Mouse (Mus musculus): Measurements from ENCODE around the gene Zfp763. TPM values are rescaled to one million over a fixed set of nuclear protein-coding genes. Genes with fewer than 3 reads are reported as not detected.
"Not testable (repeated sequence)": the region's sequence is repeated elsewhere in the genome, so short reads cannot be mapped to it uniquely, and the experiment has no call there.

Zfp763 gene
- 1 to 10 TPM; 5.8 to 5.9 TPM for total RNA-seq (2021)
- long read RNA-seq, experiment 1, partial matches to known transcripts, result 0 of 3 reads
- long read RNA-seq, experiment 1, other reads (novel, unspliced or antisense), result 0 of 3 reads
- long read RNA-seq, experiment 2, partial matches to known transcripts, result 0 of 1 reads
- long read RNA-seq, experiment 2, other reads (novel, unspliced or antisense), result 0 of 1 reads

DNA sequence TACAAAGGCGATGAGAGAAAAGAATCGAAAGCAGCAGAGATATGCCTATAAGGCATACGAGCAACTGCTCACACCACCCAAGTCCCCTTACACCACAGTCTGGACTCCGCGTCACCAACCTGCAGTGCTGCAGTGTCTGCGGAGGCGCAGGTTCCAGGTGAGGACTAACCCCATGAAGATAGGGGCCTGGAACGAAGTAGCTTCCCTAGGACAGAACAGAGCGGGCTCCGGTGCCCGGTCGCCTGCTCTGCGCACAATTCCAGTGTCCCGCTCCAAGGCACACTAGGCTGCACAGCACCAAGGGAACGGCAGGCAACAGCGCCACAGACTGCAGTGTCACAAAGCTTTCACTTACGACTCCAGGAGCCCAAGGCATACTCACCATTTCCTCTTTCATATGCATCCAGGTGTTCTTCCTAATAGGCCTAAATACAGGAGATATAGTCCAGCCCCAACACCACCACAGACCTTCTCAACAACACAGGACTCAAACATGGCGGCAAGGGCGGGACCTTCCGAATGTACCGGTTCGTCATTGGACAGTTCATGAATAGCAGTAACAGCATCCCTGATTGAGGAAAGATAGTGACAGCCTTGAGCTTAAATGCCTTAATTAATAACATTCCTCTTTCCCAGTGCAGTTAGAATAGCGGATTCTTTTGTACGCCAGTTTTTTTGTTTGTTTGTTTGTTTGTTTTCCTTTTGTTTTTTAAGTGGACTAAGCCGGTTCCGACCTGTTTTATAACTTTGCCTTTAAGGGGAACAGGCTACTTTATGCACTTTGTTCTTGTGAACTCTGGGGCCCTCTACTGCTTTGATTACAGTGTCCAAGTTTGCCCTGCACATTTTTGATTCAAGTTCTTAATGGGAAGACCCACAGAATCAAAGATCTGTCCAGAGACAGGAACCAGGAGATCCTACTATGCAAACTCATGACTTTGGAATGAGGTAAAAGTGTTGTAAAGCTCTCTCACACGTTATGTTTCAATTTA lies at the start of gene Zfp763:
Zfp763 (minus strand) TSS at position 503 of the 992 bp plus-strand sequence.
- peak; percentile 82 to 86 for DNase-seq

DNA sequence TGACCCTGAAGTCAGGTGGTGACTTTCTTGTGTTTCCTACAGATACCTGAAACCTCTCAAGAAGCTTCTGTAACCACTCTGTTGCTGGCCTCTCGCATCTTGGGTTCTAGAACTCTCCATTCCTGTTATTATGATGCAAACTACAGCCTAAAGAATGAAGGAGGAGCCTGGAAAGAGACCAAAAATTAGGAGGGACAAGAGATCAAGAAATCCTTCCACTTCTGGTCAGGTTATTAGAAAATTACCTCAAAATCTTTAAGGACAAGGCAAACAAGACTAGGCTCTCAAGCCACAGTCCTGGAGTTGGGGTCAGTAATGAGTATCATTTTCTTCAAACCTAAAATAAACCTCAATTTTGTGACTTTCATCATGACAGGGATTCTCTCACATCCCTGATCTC lies 34.8 kb upstream of the Zfp763 start, which contains the start of gene 4921501E09Rik:
4921501E09Rik (minus strand) TSS at position 101 of the 400 bp plus-strand sequence.
- no peak for DNase-seq

DNA sequence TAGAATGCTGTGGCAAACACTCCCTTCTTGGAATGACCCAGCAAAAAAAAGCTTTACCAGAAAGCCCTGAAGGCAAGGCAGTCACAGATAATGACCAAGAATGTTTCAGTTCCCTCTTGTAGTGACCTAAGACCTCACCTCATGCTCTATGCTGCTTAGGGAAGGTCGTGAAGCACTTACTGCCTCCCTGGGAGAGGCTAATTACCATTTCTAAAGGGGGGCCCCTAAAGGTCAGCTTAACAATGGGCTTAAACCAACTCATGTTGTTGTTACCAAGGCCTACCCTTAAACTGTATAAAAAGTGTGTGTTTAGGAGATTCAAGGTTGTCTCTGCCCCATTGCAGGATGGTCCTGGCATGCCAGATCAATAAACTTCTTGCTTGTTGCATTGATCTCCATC lies 29.8 kb upstream of the Zfp763 start:
- no peak for DNase-seq

- no peak for DNase-seq
Observed at GRCm38 (mm10) chr17:33058791-33059190, 25.6 kb upstream of the Zfp763 start.

DNA sequence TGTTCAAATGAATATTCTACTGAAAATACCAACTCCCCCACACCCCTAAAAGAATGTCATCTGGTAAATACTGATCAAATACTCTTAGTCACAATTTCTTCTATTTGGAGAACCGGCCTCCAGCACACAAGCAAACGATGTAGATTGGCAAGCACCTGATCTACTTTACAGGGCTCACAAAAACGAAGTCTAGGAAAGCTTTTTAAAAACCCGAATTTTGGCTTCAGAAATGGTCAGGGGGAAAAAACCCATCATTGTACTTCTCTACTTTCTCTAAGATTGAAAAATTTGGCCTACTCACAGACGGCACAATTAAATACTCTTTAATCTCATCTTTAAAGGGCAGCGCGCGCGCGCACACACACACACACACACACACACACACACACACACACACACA lies 826 bp downstream of the Zfp763 start:
- peak in 1 of 2 experiments; percentile 18 for DNase-seq

DNA sequence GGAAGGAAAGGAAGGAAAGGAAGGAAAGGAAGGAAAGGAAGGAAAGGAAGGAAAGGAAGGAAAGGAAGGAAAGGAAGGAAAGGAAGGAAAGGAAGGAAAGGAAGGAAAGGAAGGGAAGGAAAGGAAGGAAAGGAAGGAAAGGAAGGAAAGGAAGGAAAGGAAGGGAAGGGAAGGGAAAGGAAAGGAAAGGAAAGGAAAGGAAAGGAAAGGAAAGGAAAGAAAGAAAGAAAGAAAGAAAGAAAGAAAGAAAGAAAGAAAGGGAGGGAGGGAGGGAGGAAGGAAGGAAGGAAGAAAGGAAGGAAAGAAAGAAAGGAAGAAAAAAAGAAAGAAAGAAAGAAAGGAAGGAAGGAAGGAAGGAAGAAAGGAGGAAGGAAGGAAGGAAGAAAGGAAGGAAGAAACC lies 12.8 kb downstream of the Zfp763 start:
- DNase-seq, result not testable (repeated sequence)

GRCm38 (mm10) chr17:33008337-33008736 lies 24.9 kb downstream of the Zfp763 start:
- peak; percentile 9 to 19 for DNase-seq

GRCm38 (mm10) chr17:32998492-32998891 lies 34.7 kb downstream of the Zfp763 start:
- DNase-seq, result no peak

GRCm38 (mm10) chr17:32992699-32993474 lies 40.3 kb downstream of the Zfp763 start, which contains the start of gene Zfp952:
Gene Zfp952 (plus strand): TSS chr17:32993129.
- peak; percentile 80 to 84 for DNase-seq

DNA sequence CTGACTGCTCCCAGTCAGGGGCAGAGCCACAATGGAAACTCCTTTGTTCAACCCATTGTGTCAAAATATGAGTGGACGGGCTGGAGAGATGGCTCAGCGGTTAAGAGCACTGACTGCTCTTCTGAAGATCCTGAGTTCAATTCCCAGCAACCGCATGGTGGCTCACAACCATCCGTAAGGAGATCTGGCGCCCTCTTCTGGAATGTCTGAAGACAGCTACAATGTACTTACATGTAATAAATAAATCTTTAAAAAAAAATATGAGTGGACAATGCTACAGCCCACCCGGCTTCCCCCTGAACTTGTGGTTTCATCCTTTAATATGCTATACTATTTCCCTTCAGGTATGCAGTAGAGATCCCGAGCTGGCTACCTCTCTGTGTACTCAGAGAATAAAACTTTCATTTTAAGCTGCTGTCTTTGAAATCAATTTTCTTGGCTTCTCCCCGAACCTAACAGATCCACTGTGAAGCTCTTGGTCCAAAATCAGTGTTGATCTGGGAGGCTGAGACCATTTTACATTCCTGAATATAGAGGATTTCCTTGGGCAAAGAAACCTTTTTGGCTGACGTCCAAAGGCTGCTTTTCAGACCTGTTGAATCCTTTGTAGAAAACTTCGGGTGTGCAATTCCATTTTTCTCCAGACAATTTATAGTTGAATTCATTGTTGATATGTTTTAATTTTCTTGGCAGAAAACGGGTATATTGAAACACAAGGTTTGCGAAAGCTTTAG lies 41.1 kb downstream of the Zfp763 start:
- DNase-seq, result peak in 1 of 2 experiments; percentile 29

DNA sequence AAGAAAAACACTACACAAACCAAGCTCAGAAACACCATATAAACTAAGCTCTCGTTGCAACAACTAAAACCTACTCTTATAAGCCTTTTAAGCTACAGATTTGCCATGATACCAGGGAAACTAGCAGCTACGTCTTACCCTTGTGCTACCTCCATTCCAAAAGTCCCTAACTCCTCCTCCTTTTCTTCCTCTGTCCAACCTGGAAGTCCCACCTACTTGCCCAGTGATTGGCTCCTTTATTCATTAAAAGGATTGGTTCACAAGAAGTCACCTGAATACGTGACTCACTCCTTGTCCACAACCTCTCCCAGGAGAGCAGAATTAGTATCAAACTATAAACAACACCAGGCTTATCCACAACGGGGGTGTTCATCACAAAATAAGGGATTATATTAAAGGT lies 46.9 kb downstream of the Zfp763 start:
- DNase-seq, result no peak

GRCm38 (mm10) chr17:32981361-32981760 lies 51.8 kb downstream of the Zfp763 start:
- DNase-seq, result no peak

Other genes starting within 250 kb of the Zfp763 start
- 10 to 100 TPM; 47.9 to 52.5 TPM for gene Zfp871, start 245.1 kb downstream of the Zfp763 start, total RNA-seq (2021)
- under 1 TPM; 0.59 to 0.76 TPM for gene Zfp811, start 223.5 kb downstream of the Zfp763 start, total RNA-seq (2021)
- 10 to 100 TPM; 11.4 to 12.1 TPM for gene Zfp799, start 203.1 kb downstream of the Zfp763 start, total RNA-seq (2021)
- 10 to 100 TPM in 1 of 2 experiments, 1 to 10 TPM in 1; 9.9 to 10.5 TPM for gene Zfp870, start 141.8 kb downstream of the Zfp763 start, total RNA-seq (2021)
- gene Cyp4f14, start 116.1 kb downstream of the Zfp763 start, total RNA-seq (2021), result 10 to 100 TPM in 1 of 2 experiments, 1 to 10 TPM in 1; 7.3 to 10.1 TPM
- 10 to 100 TPM; 58.3 to 67.2 TPM for gene Cyp4f13, start 86.0 kb downstream of the Zfp763 start, total RNA-seq (2021)
- gene Zfp472, start 67.6 kb downstream of the Zfp763 start, total RNA-seq (2021), result 1 to 10 TPM; 4.5 to 6.6 TPM
- 10 to 100 TPM in 1 of 2 experiments, 1 to 10 TPM in 1; 9.6 to 10.7 TPM for gene Zfp952, start 40.3 kb downstream of the Zfp763 start, total RNA-seq (2021)
- gene 4921501E09Rik, start 34.7 kb upstream of the Zfp763 start, total RNA-seq (2021), result not detected
- gene Zfp563, start 55.9 kb upstream of the Zfp763 start, total RNA-seq (2021), result 1 to 10 TPM; 7.4 to 8.9 TPM
- not detected for gene Morc2b, start 106.3 kb upstream of the Zfp763 start, total RNA-seq (2021)
- gene Olfr55, start 135.0 kb upstream of the Zfp763 start, total RNA-seq (2021), result not detected
- not detected for gene Olfr239, start 157.9 kb upstream of the Zfp763 start, total RNA-seq (2021)
- not detected for gene Olfr1564, start 188.3 kb upstream of the Zfp763 start, total RNA-seq (2021)
- gene Zfp955a, start 221.7 kb upstream of the Zfp763 start, total RNA-seq (2021), result 1 to 10 TPM; 5.7 to 8.6 TPM
- gene Olfr63, start 231.3 kb upstream of the Zfp763 start, total RNA-seq (2021), result under 1 TPM in 1 of 2 experiments, not detected in 1; 0.03 TPM

Data from adrenal gland, postnatal 36 days (tissue).